Mouse (Mus musculus): Measurements from ENCODE around the gene Atxn7l1. TPM values are rescaled to one million over a fixed set of nuclear protein-coding genes. Genes with fewer than 3 reads are reported as not detected.

The Atxn7l1 gene
- polyA plus RNA-seq, 1 experiment = not detected

GRCm38 (mm10) chr12:33125594-33126227, 21.8 kb upstream of the Atxn7l1 start:
- Histone ChIP-seq H3K4me1 (ENCODE audit: control insufficient read depth, insufficient read depth, low read length) (peaks cover 8% of the 10 kb centered on the region), H3K27ac (ENCODE audit: insufficient read depth, low read depth, low read length) (no peak overlapping the region), H3K4me3 (ENCODE audit: insufficient read depth, low read depth, low read length) (no peak overlapping the region)
- WGBS = 90% methylated on average over 9 of the region's 9 CpGs
- TF ChIP-seq CTCF (IDR thresholded peaks at IDR 0.05; ENCODE audit: insufficient read depth, low read depth, low read length) = no peak
- no peak for TF ChIP-seq POLR2A (IDR thresholded peaks at IDR 0.05; ENCODE audit: insufficient read depth, low read depth, low read length)

DNA sequence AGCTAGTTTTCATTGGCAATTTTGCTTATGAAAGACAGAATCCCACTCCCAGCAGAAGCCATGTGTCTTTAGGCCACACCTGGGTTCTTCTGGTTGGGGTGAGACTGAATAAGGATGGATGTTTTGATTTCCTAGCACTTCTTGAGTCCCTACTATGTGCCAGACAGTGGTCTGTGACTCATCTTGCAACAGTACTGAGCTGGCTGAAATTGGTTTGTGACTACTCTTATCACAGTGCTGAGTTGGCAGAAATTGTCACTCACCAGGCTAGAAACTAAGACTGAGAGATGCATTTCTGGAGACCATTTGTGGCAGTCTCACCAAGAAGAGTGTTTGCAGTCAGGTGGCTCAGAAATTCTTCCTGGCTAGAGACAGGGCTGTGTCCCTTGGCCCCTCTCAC, 21.2 kb upstream of the Atxn7l1 start:
- Histone ChIP-seq H3K4me3 (ENCODE audit: insufficient read depth, low read depth, low read length) (no peak overlapping the region), H3K4me1 (ENCODE audit: control insufficient read depth, insufficient read depth, low read length) (peaks cover 9% of the 10 kb centered on the region), H3K27ac (ENCODE audit: insufficient read depth, low read depth, low read length) (no peak overlapping the region)
- TF ChIP-seq POLR2A (IDR thresholded peaks at IDR 0.05; ENCODE audit: insufficient read depth, low read depth, low read length) = no peak
- no peak for TF ChIP-seq CTCF (IDR thresholded peaks at IDR 0.05; ENCODE audit: insufficient read depth, low read depth, low read length)

DNA sequence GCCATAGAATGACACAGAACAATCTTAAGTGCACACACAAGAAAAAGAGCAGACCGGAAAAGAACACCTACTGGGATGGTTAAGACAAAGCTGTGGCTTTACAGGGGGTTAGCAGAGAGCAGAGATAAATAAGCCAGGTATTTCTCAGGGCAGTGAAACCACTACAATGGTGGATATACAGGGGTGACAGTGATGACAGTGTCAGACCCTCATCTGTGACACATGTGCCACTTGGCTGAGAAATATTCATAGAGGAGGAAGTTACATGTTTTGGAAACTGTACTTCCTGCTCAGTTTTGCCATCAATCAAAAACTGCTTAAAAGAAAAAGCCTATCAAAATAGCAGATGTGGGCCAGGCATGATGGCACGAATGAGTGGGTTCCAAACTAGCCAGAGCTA, 19.4 kb upstream of the Atxn7l1 start:
- 92% methylated on average over 2 of the region's 2 CpGs for WGBS
- H3K27ac ChIP-seq (ENCODE audit: insufficient read depth, low read depth, low read length) = no peak overlapping the region
- H3K4me3 ChIP-seq (ENCODE audit: insufficient read depth, low read depth, low read length) = no peak overlapping the region
- peaks cover 9% of the 10 kb centered on the region for H3K4me1 ChIP-seq (ENCODE audit: control insufficient read depth, insufficient read depth, low read length)
- TF ChIP-seq CTCF (IDR thresholded peaks at IDR 0.05; ENCODE audit: insufficient read depth, low read depth, low read length) (no peak), POLR2A (IDR thresholded peaks at IDR 0.05; ENCODE audit: insufficient read depth, low read depth, low read length) (no peak)

GRCm38 (mm10) chr12:33128702-33129101, 18.8 kb upstream of the Atxn7l1 start:
- Histone ChIP-seq H3K4me3 (ENCODE audit: insufficient read depth, low read depth, low read length) (no peak overlapping the region), H3K4me1 (ENCODE audit: control insufficient read depth, insufficient read depth, low read length) (peaks cover 9% of the 10 kb centered on the region), H3K27ac (ENCODE audit: insufficient read depth, low read depth, low read length) (no peak overlapping the region)
- no peak for TF ChIP-seq CTCF (IDR thresholded peaks at IDR 0.05; ENCODE audit: insufficient read depth, low read depth, low read length)
- TF ChIP-seq POLR2A (IDR thresholded peaks at IDR 0.05; ENCODE audit: insufficient read depth, low read depth, low read length) = no peak
- WGBS = 51% methylated on average over 7 of the region's 7 CpGs

DNA sequence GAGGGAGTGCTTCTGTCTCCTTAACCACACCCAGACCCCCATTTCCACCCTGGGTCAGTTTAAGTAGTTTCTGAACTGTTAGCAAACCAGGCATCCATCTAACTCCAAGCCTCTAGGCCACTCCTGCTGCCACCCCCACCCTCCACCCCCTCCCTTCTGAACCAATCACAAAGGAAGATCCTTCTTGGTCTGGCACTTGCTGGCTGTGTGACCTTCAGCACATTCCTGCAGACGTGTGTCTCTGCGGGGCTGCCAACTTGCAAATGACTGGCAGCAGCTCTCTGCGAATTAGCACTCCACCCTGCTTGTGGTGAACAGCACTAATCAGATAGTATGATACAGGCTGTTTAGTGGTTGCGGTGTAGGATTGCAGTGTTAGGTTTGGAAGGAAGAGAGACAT, 18.1 kb upstream of the Atxn7l1 start:
- Histone ChIP-seq H3K4me1 (ENCODE audit: control insufficient read depth, insufficient read depth, low read length) (peaks cover 9% of the 10 kb centered on the region), H3K4me3 (ENCODE audit: insufficient read depth, low read depth, low read length) (no peak overlapping the region), H3K27ac (ENCODE audit: insufficient read depth, low read depth, low read length) (no peak overlapping the region)
- 40% methylated on average over 4 of the region's 4 CpGs for WGBS
- TF ChIP-seq POLR2A (IDR thresholded peaks at IDR 0.05; ENCODE audit: insufficient read depth, low read depth, low read length) (no peak), CTCF (IDR thresholded peaks at IDR 0.05; ENCODE audit: insufficient read depth, low read depth, low read length) (no peak)

GRCm38 (mm10) chr12:33130401-33130800, 17.1 kb upstream of the Atxn7l1 start:
- peaks cover 12% of the 10 kb centered on the region for H3K4me1 ChIP-seq (ENCODE audit: control insufficient read depth, insufficient read depth, low read length)
- TF ChIP-seq CTCF (IDR thresholded peaks at IDR 0.05; ENCODE audit: insufficient read depth, low read depth, low read length) (no peak), POLR2A (IDR thresholded peaks at IDR 0.05; ENCODE audit: insufficient read depth, low read depth, low read length) (no peak)
- no peak overlapping the region for H3K4me3 ChIP-seq (ENCODE audit: insufficient read depth, low read depth, low read length)
- H3K27ac ChIP-seq (ENCODE audit: insufficient read depth, low read depth, low read length) = no peak overlapping the region
- WGBS = 28% methylated on average over 8 of the region's 8 CpGs

- H3K4me3 ChIP-seq (ENCODE audit: insufficient read depth, low read depth, low read length) = no peak overlapping the region
- 84% methylated on average over 7 of the region's 7 CpGs for WGBS
- TF ChIP-seq POLR2A (IDR thresholded peaks at IDR 0.05; ENCODE audit: insufficient read depth, low read depth, low read length) (no peak), CTCF (IDR thresholded peaks at IDR 0.05; ENCODE audit: insufficient read depth, low read depth, low read length) (no peak)
- H3K4me1 ChIP-seq (ENCODE audit: control insufficient read depth, insufficient read depth, low read length) = peaks cover 16% of the 10 kb centered on the region
- no peak overlapping the region for H3K27ac ChIP-seq (ENCODE audit: insufficient read depth, low read depth, low read length)
Observed at GRCm38 (mm10) chr12:33131796-33132195, 15.7 kb upstream of the Atxn7l1 start.

DNA sequence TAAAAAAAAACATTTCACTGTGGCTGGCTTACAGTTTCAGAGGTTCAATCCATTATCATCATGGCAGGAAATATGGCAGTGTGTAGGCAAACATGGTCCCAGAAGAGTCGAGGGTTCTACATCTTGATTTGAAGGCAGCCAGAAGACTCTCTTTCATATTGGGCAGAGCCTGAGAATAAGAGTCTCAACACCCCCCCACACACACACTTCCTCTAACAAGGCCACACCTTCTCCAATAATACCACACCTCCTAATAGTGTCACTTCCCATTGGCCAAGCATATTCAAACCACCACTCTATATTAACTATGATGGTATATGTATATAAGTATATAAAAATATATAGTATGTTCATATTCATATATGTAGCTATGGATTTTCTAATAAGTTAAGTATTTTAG, 9.6 kb upstream of the Atxn7l1 start:
- TF ChIP-seq CTCF (IDR thresholded peaks at IDR 0.05; ENCODE audit: insufficient read depth, low read depth, low read length) (no peak), POLR2A (IDR thresholded peaks at IDR 0.05; ENCODE audit: insufficient read depth, low read depth, low read length) (no peak)
- 97% methylated on average over 1 of the region's 1 CpGs for WGBS

GRCm38 (mm10) chr12:33139083-33139482, 8.4 kb upstream of the Atxn7l1 start:
- Histone ChIP-seq H3K4me1 (ENCODE audit: control insufficient read depth, insufficient read depth, low read length) (peaks cover 12% of the 10 kb centered on the region), H3K27ac (ENCODE audit: insufficient read depth, low read depth, low read length) (no peak overlapping the region), H3K4me3 (ENCODE audit: insufficient read depth, low read depth, low read length) (no peak overlapping the region)
- no peak for TF ChIP-seq POLR2A (IDR thresholded peaks at IDR 0.05; ENCODE audit: insufficient read depth, low read depth, low read length)
- TF ChIP-seq CTCF (IDR thresholded peaks at IDR 0.05; ENCODE audit: insufficient read depth, low read depth, low read length) = no peak
- WGBS = 84% methylated on average over 3 of the region's 3 CpGs

More for the DNA sequence above, 9.6 kb upstream of the Atxn7l1 start:
- peaks cover 12% of the 10 kb centered on the region for H3K4me1 ChIP-seq (ENCODE audit: control insufficient read depth, insufficient read depth, low read length)
- no peak overlapping the region for H3K27ac ChIP-seq (ENCODE audit: insufficient read depth, low read depth, low read length)
- H3K4me3 ChIP-seq (ENCODE audit: insufficient read depth, low read depth, low read length) = no peak overlapping the region

DNA sequence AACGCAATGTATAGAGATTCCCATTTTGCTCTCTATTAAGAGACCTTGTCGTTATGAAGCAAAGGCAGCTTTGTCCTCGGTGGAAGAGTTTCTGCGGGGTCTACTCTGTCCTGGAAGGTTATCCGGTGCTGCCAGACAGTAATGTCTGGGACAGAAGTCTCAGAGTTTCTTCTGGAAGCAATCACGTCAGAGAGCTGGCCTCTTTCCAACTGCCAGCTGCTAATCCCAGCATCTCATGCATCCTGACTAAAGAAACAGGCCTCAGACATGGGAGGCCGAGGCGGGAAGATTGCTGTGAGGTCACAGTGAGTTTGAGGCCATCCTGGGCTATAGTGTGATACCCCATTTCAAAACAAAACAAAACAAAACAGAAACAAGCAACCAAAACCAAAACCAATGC, 3.0 kb upstream of the Atxn7l1 start:
- TF ChIP-seq POLR2A (IDR thresholded peaks at IDR 0.05; ENCODE audit: insufficient read depth, low read depth, low read length) = no peak
- no peak for TF ChIP-seq CTCF (IDR thresholded peaks at IDR 0.05; ENCODE audit: insufficient read depth, low read depth, low read length)
- Histone ChIP-seq H3K4me1 (ENCODE audit: control insufficient read depth, insufficient read depth, low read length) (peaks cover 23% of the 10 kb centered on the region), H3K27ac (ENCODE audit: insufficient read depth, low read depth, low read length) (no peak overlapping the region), H3K4me3 (ENCODE audit: insufficient read depth, low read depth, low read length) (no peak overlapping the region)
- WGBS = 75% methylated on average over 8 of the region's 8 CpGs

Measured in olfactory bulb, adult 2 months (tissue).